Mouse (Mus musculus) embryonic facial prominence, embryonic 15.5 days (tissue): ENCODE data around the gene Gjb5. TPM values are rescaled to one million over a fixed set of nuclear protein-coding genes. Genes with fewer than 3 reads are reported as not detected.
A peak's percentile ranks its signal among the peaks of the same experiment; 100 is the strongest.

Experiments
- ATAC-seq: fragments of 200-750 bp; cut with Nextera tagmentation; 2 replicates; pipeline ENCODE4 v1.8.0; 2017; ENCODE audit warnings: low read depth, moderate TSS enrichment; ENCODE audit not compliant: insufficient number of reproducible peaks, low FRiP score, low TSS enrichment
- H3K27ac ChIP-seq: fragments of 300-500 bp; sonication (generic); replicated peaks from 2 replicates; pipeline ENCODE4 v1.5.1; 2015; ENCODE audit warnings: mild to moderate bottlenecking, inconsistent platforms
- H3K27me3 ChIP-seq: fragments of 300-500 bp; sonication (generic); 2 replicates; pipeline ENCODE4 v1.6.1; 2015; ENCODE audit warnings: inconsistent platforms
- H3K36me3 ChIP-seq: fragments of 300-500 bp; sonication (generic); 2 replicates; pipeline ENCODE4 v1.6.1; 2015; ENCODE audit warnings: mild to moderate bottlenecking, inconsistent platforms
- H3K4me1 ChIP-seq: fragments of 300-500 bp; sonication (generic); 2 replicates; pipeline ENCODE4 v1.6.1; 2015; ENCODE audit warnings: inconsistent platforms
- H3K4me2 ChIP-seq: fragments of 300-500 bp; sonication (generic); replicated peaks from 2 replicates; pipeline ENCODE4 v1.6.1; 2015; ENCODE audit warnings: mild to moderate bottlenecking, inconsistent platforms
- H3K4me3 ChIP-seq: fragments of 300-500 bp; sonication (generic); replicated peaks from 2 replicates; pipeline ENCODE4 v1.5.1; 2015; ENCODE audit warnings: mild to moderate bottlenecking, inconsistent platforms
- H3K9ac ChIP-seq: fragments of 300-500 bp; sonication (generic); 2 replicates; pipeline ENCODE4 v1.6.1; 2015; ENCODE audit warnings: inconsistent platforms
- H3K9me3 ChIP-seq: fragments of 300-500 bp; sonication (generic); replicated peaks from 2 replicates; pipeline ENCODE4 v1.6.1; 2016; ENCODE audit warnings: inconsistent platforms
- WGBS: fragments of 180-500 bp; shearing (Covaris S2); methylation state at CpG from one replicate; pipeline ENCODE4 v1.1.7; 2015; 5-methylcytosine and 5-hydroxymethylcytosine counted together
- polyA plus RNA-seq: library from polyadenylated mRNA; unstranded; fragments of >200 nt; fragmentation: Nextera tagmentation; extraction: Ambion mirVana; gene quantifications from 2 replicates; pipeline ENCODE4 v1.2.1, GENCODE M21; 2015

Gjb5 gene
- polyA plus RNA-seq, 1 experiment from 2014 or later, result 2.3 TPM

GRCm38 (mm10) chr4:127349560-127350300 lies 8.3 kb downstream of the Gjb5 start:
- Histone ChIP-seq H3K9me3 (no peaks in the 10 kb centered on the region), H3K27ac (no peak overlapping the region), H3K9ac (no peak overlapping the region), H3K4me3 (no peak overlapping the region), H3K4me2 (no peak overlapping the region), H3K4me1 (peaks cover 4% of the 10 kb centered on the region; the same call in 1 of the 2 replicates), H3K27me3 (no peaks in the 10 kb centered on the region), H3K36me3 (no peaks in the 10 kb centered on the region)
- no peak for ATAC-seq
- 49% methylated on average over 4 of the region's 4 CpGs for WGBS

GRCm38 (mm10) chr4:127345000-127345399 lies 13.0 kb downstream of the Gjb5 start:
- Histone ChIP-seq H3K27me3 (no peaks in the 10 kb centered on the region), H3K4me3 (no peak overlapping the region), H3K27ac (no peak overlapping the region), H3K36me3 (no peaks in the 10 kb centered on the region), H3K9ac (no peak overlapping the region), H3K4me2 (no peak overlapping the region), H3K9me3 (no peaks in the 10 kb centered on the region), H3K4me1 (no peaks in the 10 kb centered on the region)
- no peak for ATAC-seq
- WGBS, result 84% methylated on average over 5 of the region's 5 CpGs

GRCm38 (mm10) chr4:127341372-127341771 lies 16.6 kb downstream of the Gjb5 start:
- Histone ChIP-seq H3K27ac (no peak overlapping the region), H3K4me2 (no peak overlapping the region), H3K27me3 (no peaks in the 10 kb centered on the region), H3K36me3 (no peaks in the 10 kb centered on the region), H3K9ac (no peak overlapping the region), H3K9me3 (no peaks in the 10 kb centered on the region), H3K4me3 (no peak overlapping the region), H3K4me1 (no peaks in the 10 kb centered on the region)
- 50% methylated on average over 6 of the region's 6 CpGs for WGBS
- no peak for ATAC-seq

- H3K4me1 ChIP-seq, result 0 out of 2 replicates have a peak, but pooled peaks cover 2% of the 10 kb centered on the region
- no peak overlapping the region for H3K4me2 ChIP-seq
- H3K9ac ChIP-seq, result no peak overlapping the region
- H3K9me3 ChIP-seq, result no peaks in the 10 kb centered on the region
- no peak overlapping the region for H3K4me3 ChIP-seq
- WGBS, result 80% methylated on average over 5 of the region's 5 CpGs
- no peaks in the 10 kb centered on the region for H3K36me3 ChIP-seq
- no peak overlapping the region for H3K27ac ChIP-seq
- no peak for ATAC-seq
- no peaks in the 10 kb centered on the region for H3K27me3 ChIP-seq
Measured at GRCm38 (mm10) chr4:127337668-127338067, 20.3 kb downstream of the Gjb5 start.

- H3K4me3 ChIP-seq, result no peak overlapping the region
- no peaks in the 10 kb centered on the region for H3K9me3 ChIP-seq
- H3K36me3 ChIP-seq, result no peaks in the 10 kb centered on the region
- WGBS, result 16% methylated on average over 5 of the region's 5 CpGs
- H3K4me2 ChIP-seq, result no peak overlapping the region
- peaks cover 24% of the 10 kb centered on the region for H3K27me3 ChIP-seq
- no peak for ATAC-seq
- no peak overlapping the region for H3K27ac ChIP-seq
- H3K4me1 ChIP-seq, result peaks cover 15% of the 10 kb centered on the region
- no peak overlapping the region for H3K9ac ChIP-seq
Measured at GRCm38 (mm10) chr4:127334870-127335504, 23.0 kb downstream of the Gjb5 start.

GRCm38 (mm10) chr4:127331171-127331570 lies 26.8 kb downstream of the Gjb5 start:
- H3K36me3 ChIP-seq, result no peaks in the 10 kb centered on the region
- no peak overlapping the region for H3K27ac ChIP-seq
- no peak overlapping the region for H3K9ac ChIP-seq
- 11% methylated on average over 13 of the region's 13 CpGs for WGBS
- peak overlapping the region; percentile 52 for H3K4me2 ChIP-seq
- no peak for ATAC-seq
- H3K4me1 ChIP-seq, result peaks cover 26% of the 10 kb centered on the region
- H3K27me3 ChIP-seq, result peaks cover 47% of the 10 kb centered on the region
- no peaks in the 10 kb centered on the region for H3K9me3 ChIP-seq
- no peak overlapping the region for H3K4me3 ChIP-seq

GRCm38 (mm10) chr4:127330181-127331100 lies 27.5 kb downstream of the Gjb5 start, which contains the start of gene Gjb3:
Gjb3 (minus strand) TSS chr4:127330844.
- ATAC-seq, result no peak
- no peaks in the 10 kb centered on the region for H3K9me3 ChIP-seq
- under 1% methylated on average over 47 of the region's 49 CpGs for WGBS
- H3K27ac ChIP-seq, result peak within 1 kb of the TSS; percentile 82
- no peak within 1 kb of the TSS for H3K9ac ChIP-seq
- H3K4me3 ChIP-seq, result peak within 1 kb of the TSS; percentile 36
- H3K4me2 ChIP-seq, result peak within 1 kb of the TSS; percentile 52
- peaks cover 53% of the 10 kb centered on the region for H3K27me3 ChIP-seq
- H3K36me3 ChIP-seq, result no peaks in the 10 kb centered on the region
- H3K4me1 ChIP-seq, result peaks cover 26% of the 10 kb centered on the region

- Histone ChIP-seq H3K27me3 (peaks cover 53% of the 10 kb centered on the region), H3K9me3 (no peaks in the 10 kb centered on the region), H3K4me2 (peak overlapping the region; percentile 52), H3K36me3 (no peaks in the 10 kb centered on the region), H3K4me1 (peaks cover 24% of the 10 kb centered on the region), H3K27ac (peak overlapping the region; percentile 82), H3K9ac (no peak overlapping the region), H3K4me3 (peak overlapping the region; percentile 36)
- WGBS, result under 1% methylated on average over 13 of the region's 13 CpGs
- no peak for ATAC-seq
Measured at GRCm38 (mm10) chr4:127329751-127330150, 28.2 kb downstream of the Gjb5 start.

GRCm38 (mm10) chr4:127329046-127329445 lies 28.9 kb downstream of the Gjb5 start:
- H3K27ac ChIP-seq, result peak overlapping the region; percentile 82
- ATAC-seq, result no peak
- H3K27me3 ChIP-seq, result peaks cover 53% of the 10 kb centered on the region
- no peak overlapping the region for H3K9ac ChIP-seq
- H3K9me3 ChIP-seq, result no peaks in the 10 kb centered on the region
- peak overlapping the region; percentile 52; the same call in 1 of the 2 replicates for H3K4me2 ChIP-seq
- 2% methylated on average over 3 of the region's 3 CpGs for WGBS
- peaks cover 24% of the 10 kb centered on the region for H3K4me1 ChIP-seq
- no peaks in the 10 kb centered on the region for H3K36me3 ChIP-seq
- peak overlapping the region; percentile 36; the same call in 1 of the 2 replicates for H3K4me3 ChIP-seq

- H3K27ac ChIP-seq, result no peak overlapping the region
- H3K27me3 ChIP-seq, result peaks cover 53% of the 10 kb centered on the region
- no peaks in the 10 kb centered on the region for H3K36me3 ChIP-seq
- WGBS, result 60% methylated on average over 7 of the region's 7 CpGs
- no peak overlapping the region for H3K4me2 ChIP-seq
- H3K9me3 ChIP-seq, result no peaks in the 10 kb centered on the region
- no peak overlapping the region for H3K9ac ChIP-seq
- H3K4me3 ChIP-seq, result no peak overlapping the region
- no peak for ATAC-seq
- H3K4me1 ChIP-seq, result peaks cover 24% of the 10 kb centered on the region
Measured at GRCm38 (mm10) chr4:127328378-127328777, 29.6 kb downstream of the Gjb5 start.

GRCm38 (mm10) chr4:127327749-127328148 lies 30.2 kb downstream of the Gjb5 start:
- no peaks in the 10 kb centered on the region for H3K9me3 ChIP-seq
- no peaks in the 10 kb centered on the region for H3K36me3 ChIP-seq
- H3K4me2 ChIP-seq, result no peak overlapping the region
- H3K9ac ChIP-seq, result no peak overlapping the region
- H3K27me3 ChIP-seq, result peaks cover 53% of the 10 kb centered on the region
- no peak overlapping the region for H3K4me3 ChIP-seq
- no peak for ATAC-seq
- peaks cover 24% of the 10 kb centered on the region for H3K4me1 ChIP-seq
- 49% methylated on average over 6 of the region's 6 CpGs for WGBS
- H3K27ac ChIP-seq, result no peak overlapping the region
